Mouse (Mus musculus): ENCODE results near the gene Selenoo.

The Selenoo gene

DNA sequence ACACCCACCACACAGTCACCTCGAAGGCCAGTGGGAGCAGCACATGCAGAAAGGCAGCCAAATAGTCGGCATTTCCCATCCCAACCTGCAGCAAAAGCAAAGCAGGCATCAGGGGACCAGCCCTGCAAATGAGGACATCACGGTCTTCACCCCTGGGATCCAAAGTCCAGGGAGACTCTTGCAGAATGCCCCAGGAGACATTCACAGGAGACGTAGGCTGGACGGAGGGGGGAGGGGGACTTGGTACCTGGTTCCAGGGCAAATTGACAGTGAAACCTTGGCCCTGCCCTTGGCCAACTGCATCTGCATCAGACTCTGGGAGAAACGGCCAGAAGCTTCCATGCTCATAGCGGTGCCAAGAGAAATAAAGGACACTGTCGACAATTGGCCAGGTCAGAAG lies 37.7 kb downstream of the Selenoo start:
- no peak for DNase-seq (ENCODE audit: low spot score)

GRCm38 (mm10) chr15:89127364-89127940 lies 38.6 kb downstream of the Selenoo start:
- DNase-seq (ENCODE audit: low spot score) = no peak

- peak; percentile 83 for DNase-seq (ENCODE audit: low spot score)
These were observed 39.8 kb downstream of the Selenoo start, which contains the start of gene Hdac10 for GRCm38 (mm10) chr15:89128382-89129350. Hdac10 (minus strand) TSS chr15:89128700.

DNA sequence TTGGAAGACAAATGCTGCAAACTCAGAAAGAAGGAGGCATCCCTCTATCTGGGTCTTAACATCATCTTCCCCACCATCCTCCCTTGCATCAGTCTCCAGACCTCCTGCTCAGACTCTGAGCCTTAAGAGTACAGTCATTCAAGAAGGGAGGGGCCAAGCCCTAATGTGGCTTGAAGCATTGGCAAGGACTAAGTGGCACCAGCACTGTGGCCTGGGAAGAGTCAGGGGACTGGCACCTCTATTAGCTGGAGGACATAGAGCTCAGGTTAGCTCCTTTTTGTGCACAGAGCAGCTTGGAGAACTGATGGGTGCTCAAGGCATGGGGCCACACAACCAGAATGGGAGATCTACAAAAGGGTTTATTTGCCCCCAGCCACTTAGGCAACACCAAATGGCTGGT lies 41.4 kb downstream of the Selenoo start:
- no peak for DNase-seq (ENCODE audit: low spot score)

- no peak for DNase-seq (ENCODE audit: low spot score)
These were observed 42.4 kb downstream of the Selenoo start for GRCm38 (mm10) chr15:89131316-89131715.

DNA sequence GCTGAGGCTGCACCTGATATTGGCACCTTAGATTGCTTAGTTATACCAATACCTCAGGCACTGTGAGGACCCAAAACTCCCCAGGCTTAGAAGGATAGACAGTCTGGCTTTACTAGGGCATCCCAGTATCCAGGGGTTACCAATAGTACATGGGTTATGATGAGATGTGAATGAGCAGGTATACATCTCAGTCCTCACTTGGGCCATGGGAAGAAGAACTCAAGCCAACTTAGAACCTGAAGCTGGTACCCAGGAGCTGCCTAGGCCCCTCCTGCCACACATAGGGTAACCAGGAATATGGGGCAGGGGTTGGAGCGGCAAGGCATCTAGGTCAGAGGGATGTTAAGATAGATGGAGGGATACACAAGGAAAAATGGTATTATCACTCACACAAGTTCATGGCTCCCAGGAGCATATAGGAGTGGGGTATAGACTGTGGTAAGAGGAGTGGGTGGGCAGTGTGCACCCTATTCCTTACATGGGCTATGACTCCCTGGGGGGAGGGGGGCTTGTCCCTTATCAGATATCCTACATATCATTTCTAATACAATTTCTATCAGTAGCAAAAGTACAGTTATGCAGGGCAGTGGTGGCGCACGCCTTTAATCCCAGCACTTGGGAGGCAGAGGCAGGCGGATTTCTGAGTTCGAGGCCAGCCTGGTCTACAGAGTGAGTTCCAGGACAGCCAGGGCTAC lies 47.7 kb downstream of the Selenoo start:
- no peak for DNase-seq (ENCODE audit: low spot score)

- DNase-seq (ENCODE audit: low spot score) = no peak
These were observed 48.6 kb downstream of the Selenoo start for GRCm38 (mm10) chr15:89137378-89138045.

- DNase-seq (ENCODE audit: low spot score) = no peak
These were observed 49.1 kb downstream of the Selenoo start for GRCm38 (mm10) chr15:89138046-89138405.

GRCm38 (mm10) chr15:89138531-89138930 lies 49.6 kb downstream of the Selenoo start:
- no peak for DNase-seq (ENCODE audit: low spot score)

DNA sequence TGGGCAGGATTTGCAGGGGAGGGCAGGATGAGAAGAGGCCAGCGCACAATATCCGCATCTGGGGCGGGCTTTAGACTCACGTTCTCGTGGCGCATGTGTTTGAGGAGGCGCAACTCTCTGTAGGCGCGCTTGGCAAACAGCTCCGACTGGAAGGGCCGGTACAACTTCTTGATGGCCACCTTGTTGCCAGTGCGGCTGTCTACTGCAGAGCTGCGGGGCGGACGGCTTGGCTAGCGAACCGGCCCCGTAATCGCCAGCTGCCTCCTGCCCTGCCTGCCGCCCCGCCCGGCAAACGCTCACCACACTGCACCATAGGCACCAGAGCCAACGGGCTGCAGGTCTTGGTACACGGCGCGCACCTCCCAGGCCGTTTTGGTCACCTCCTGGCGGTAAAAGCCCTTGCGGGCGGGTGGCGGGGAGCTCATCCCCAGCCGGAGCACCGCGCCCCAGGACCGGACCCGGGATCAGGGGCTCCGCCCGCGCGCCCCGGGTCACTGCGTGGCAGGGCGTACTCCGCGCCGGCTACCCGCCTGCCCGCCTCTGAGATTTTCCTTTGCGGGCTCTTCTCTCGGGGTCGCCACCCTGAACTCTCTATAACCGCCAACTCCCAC lies 51.3 kb downstream of the Selenoo start:
- no peak for DNase-seq (ENCODE audit: low spot score)

- peak; percentile 55 for DNase-seq (ENCODE audit: low spot score)
These were observed 51.9 kb downstream of the Selenoo start, which contains the start of gene Mapk12 for GRCm38 (mm10) chr15:89140659-89141252. Mapk12 (minus strand) TSS chr15:89140703.

DNA sequence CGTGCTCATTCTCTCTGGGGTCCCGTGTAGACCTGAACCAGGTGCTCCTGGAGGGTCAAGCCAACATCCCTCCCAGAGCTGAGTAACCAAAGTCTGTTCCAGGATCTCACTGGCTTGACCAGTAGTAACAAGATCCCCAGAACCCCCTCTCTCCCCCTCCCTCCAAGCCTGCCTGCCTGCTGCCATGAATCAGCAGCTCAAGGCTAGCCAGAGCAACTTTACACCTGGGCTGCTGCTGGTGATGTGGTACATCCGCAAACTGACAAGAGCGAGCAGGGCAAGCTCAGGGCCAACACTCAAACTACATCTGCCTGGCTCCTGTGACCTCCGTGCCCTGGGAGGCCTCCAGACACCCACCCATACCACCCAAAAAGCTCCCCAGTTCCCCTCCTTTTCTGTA lies 52.6 kb downstream of the Selenoo start:
- DNase-seq (ENCODE audit: low spot score) = no peak

GRCm38 (mm10) chr15:89141905-89142304 lies 53.0 kb downstream of the Selenoo start:
- DNase-seq (ENCODE audit: low spot score) = no peak

DNA sequence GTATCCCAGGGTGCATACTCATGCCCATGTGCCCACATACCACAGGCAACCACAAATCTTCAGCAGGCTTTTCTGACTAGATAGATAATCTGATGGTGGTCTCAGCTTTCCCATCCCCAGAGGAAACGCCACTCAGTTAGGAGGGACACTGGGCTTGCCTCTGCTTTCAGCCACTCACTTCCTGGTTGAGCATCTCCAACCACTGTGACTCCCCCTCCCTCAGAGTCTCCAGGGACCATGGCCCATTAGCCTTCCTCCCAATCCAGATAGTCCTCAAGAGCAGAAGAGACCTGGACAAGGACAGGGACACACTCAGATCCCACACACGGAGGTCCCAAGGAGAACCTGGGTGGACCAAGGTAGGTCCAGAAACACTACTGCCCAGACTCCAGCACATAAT lies 54.2 kb downstream of the Selenoo start:
- no peak for DNase-seq (ENCODE audit: low spot score)

DNA sequence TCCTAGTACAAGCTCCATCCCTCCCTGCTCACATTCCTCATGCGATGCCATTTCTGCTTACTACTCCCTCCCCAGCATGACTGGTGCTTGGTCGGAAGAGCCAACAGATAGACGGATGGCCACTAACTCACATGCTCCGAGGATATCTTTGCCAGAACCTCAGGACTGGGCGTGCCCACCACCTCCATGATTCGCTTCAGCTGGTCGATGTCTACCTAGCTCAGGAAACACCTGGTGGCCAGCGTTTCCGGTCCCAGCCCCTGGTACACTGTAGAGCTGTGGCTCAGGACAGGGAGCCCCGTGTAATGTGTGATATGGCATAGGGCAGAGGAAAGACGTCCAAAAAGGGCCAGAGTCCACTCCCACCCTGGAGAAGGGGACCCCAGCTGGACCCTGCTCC lies 56.1 kb downstream of the Selenoo start:
- no peak for DNase-seq (ENCODE audit: low spot score)

GRCm38 (mm10) chr15:89145813-89146350 lies 57.0 kb downstream of the Selenoo start:
- DNase-seq (ENCODE audit: low spot score) = no peak

DNA sequence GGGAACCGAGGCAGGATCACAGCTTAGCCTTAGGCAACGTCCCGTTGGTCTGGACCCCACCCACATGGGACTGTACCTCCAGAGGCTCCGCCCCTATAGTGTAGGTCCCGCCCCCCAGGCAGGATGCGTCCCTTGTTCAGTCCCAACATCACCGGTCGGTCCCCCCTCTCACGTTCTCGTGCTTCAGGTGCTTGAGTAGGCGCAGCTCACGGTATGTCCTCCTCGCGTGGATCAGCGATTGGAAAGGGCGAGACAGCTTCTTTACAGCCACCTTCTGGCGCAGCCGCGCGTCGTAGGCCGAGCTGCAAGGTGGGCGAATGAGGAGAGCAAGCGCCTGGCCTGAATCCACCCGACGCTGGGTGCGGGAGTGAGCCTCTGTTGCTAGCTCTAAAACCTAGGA lies 57.7 kb downstream of the Selenoo start:
- DNase-seq (ENCODE audit: low spot score) = no peak

- DNase-seq (ENCODE audit: low spot score) = no peak
These were observed 58.1 kb downstream of the Selenoo start for GRCm38 (mm10) chr15:89147024-89147423.

DNA sequence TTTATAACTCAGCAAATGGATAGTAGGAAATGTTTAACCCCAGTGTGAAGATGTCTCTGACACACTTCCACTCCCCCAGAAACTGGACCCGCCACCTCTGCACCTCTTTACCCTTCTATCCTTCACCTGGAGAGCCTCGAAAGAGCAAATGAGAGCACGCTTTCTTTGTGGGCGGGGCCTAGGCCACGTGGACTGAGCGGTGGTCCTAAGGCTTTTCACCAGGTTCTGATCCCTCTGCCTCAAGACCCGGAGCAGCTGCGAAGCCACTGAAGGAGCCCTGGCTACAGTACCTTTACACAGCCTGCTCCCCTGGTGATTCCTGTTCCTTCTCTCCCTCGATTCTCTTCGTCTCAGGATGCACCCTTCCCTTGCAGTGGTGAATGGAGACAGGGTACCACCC lies 58.6 kb downstream of the Selenoo start:
- DNase-seq (ENCODE audit: low spot score) = no peak

DNA sequence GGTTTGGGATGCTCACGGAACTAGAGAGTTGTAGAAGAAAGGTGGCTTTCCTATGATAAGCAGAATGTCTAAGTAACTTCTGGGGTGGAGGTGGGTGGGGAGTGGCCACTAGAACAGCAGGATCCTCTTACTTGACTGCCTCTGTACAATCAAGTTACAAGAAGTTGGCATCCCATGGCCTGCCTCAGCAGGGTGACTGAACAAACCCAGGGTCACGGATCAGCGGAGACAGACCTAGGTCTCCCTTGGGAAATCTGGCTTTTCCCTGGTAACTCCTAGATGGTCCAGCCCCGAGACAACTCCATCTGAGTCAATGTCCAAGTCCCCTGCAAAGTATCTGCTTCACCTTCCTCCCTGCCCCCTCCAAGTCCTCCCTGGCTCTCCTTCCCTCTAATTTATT lies 59.0 kb downstream of the Selenoo start:
- DNase-seq (ENCODE audit: low spot score) = no peak

All from yolk sac, embryonic 10.5 days (tissue).